Mouse (Mus musculus): ENCODE results near the gene Lyrm1. TPM values are rescaled to one million over a fixed set of nuclear protein-coding genes. Genes with fewer than 3 reads are reported as not detected.
A peak's percentile ranks its signal among the peaks of the same experiment; 100 is the strongest.

Lyrm1 gene
- polyA plus RNA-seq, 1 experiment from 2014 or later: 10.6 TPM

DNA sequence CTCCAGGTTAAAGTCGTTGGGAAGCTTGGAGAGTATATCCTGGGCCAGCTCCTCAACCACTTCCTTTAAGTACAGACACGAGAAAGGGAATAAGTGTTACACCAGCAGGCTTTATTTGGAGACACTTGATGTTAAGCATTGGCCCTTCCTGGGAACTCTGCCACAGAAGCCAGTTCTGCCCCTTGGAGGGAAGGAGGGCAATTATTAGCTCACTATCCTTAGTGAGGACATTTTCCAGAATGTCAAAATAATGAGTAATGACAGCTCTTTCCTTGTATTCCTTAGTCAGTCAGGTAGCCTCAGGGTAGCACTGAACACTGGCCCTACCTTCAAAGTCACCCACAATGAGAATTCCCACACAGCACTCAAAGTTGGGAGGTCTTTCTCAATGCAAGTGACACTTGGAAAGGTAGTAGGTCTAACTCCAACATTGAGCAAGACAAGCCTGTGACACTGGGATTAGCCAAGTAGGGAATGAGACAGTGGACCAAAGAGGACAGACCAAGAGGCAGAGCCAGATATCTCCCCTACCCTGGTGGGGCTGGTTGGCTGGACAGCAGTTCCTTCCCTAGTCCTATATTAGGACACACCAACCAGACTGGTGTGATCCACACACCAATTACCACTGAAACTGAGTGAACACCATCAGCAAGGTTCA is 33.3 kb downstream of the Lyrm1 start:
- ATAC-seq (ENCODE audit: low read depth) (no peak), DNase-seq (ENCODE audit: low spot score) (no peak)
- 59% methylated on average over 2 of the region's 2 CpGs for WGBS
- no peaks in the 10 kb centered on the region for H3K27me3 ChIP-seq (replicated peaks; ENCODE audit: control insufficient read depth, insufficient read depth, low read length)
- no peak overlapping the region for H3K27ac ChIP-seq (replicated peaks; ENCODE audit: low read depth, low read length)
- no peaks in the 10 kb centered on the region for H3K4me1 ChIP-seq (ENCODE audit: control insufficient read depth, insufficient read depth, low read length)
- H3K36me3 ChIP-seq (ENCODE audit: control insufficient read depth, insufficient read depth, low read length): no peaks in the 10 kb centered on the region
- no peak overlapping the region for H3K4me2 ChIP-seq (ENCODE audit: low read depth, low read length)
- H3K9ac ChIP-seq (ENCODE audit: low read depth, low read length): no peak overlapping the region
- H3K4me3 ChIP-seq (ENCODE audit: low read depth, low read length): no peak overlapping the region
- H3K9me3 ChIP-seq (ENCODE audit: control insufficient read depth, low read length): no peaks in the 10 kb centered on the region

DNA sequence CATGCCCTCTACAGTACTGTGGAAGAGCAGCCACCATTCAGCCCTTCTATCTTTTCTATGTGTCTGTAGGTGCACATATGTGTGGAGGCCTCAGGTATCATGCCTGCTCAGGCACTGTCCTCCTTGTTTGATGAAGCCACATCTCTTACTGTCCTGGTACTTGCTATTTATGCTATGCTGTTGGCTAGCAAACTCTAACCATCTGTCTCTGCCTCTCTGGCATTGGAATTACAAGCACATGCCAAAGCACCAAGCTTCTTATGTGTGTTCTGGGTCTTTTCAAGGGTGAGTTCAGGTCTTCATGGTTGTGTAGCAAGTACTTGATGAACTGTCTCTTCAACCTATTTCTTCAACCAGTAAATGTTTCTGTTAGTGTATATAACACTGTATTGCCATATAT is 40.7 kb downstream of the Lyrm1 start:
- no peak overlapping the region for H3K4me2 ChIP-seq (ENCODE audit: low read depth, low read length)
- no peak for ATAC-seq (ENCODE audit: low read depth)

DNA sequence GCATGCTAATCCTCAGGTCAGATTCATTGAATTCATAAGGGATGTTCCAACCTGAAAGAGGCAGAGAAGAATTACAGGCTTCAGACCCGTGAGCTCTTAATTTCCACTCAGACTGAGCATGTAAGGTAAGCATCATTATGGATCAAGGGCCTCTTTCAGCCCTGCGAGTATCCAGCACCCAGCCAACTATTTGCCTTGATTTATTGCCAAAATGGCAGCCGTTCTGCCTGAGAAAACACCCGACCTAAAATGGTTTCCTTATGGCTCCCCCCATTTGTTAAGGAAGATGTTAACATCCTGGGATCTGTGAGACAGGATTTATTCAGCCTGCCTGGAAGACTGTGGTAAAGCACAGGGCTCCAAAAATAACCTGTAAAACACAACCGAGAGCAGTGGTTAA is 41.4 kb downstream of the Lyrm1 start:
- Histone ChIP-seq H3K4me3 (ENCODE audit: low read depth, low read length) (no peak overlapping the region), H3K4me1 (ENCODE audit: control insufficient read depth, insufficient read depth, low read length) (no peaks in the 10 kb centered on the region), H3K9ac (ENCODE audit: low read depth, low read length) (no peak overlapping the region), H3K27me3 (replicated peaks; ENCODE audit: control insufficient read depth, insufficient read depth, low read length) (no peaks in the 10 kb centered on the region), H3K36me3 (ENCODE audit: control insufficient read depth, insufficient read depth, low read length) (no peaks in the 10 kb centered on the region), H3K4me2 (ENCODE audit: low read depth, low read length) (no peak overlapping the region), H3K27ac (replicated peaks; ENCODE audit: low read depth, low read length) (no peak overlapping the region), H3K9me3 (ENCODE audit: control insufficient read depth, low read length) (no peaks in the 10 kb centered on the region)
- WGBS: 57% methylated on average over 5 of the region's 5 CpGs
- DNase-seq (ENCODE audit: low spot score) (peak; percentile 2), ATAC-seq (ENCODE audit: low read depth) (no peak)

More for the DNA sequence above, 40.7 kb downstream of the Lyrm1 start:
- Histone ChIP-seq H3K27ac (replicated peaks; ENCODE audit: low read depth, low read length) (no peak overlapping the region), H3K9ac (ENCODE audit: low read depth, low read length) (no peak overlapping the region), H3K9me3 (ENCODE audit: control insufficient read depth, low read length) (no peaks in the 10 kb centered on the region), H3K4me1 (ENCODE audit: control insufficient read depth, insufficient read depth, low read length) (no peaks in the 10 kb centered on the region), H3K4me3 (ENCODE audit: low read depth, low read length) (no peak overlapping the region), H3K36me3 (ENCODE audit: control insufficient read depth, insufficient read depth, low read length) (no peaks in the 10 kb centered on the region), H3K27me3 (replicated peaks; ENCODE audit: control insufficient read depth, insufficient read depth, low read length) (no peaks in the 10 kb centered on the region)
- no peak for DNase-seq (ENCODE audit: low spot score)

DNA sequence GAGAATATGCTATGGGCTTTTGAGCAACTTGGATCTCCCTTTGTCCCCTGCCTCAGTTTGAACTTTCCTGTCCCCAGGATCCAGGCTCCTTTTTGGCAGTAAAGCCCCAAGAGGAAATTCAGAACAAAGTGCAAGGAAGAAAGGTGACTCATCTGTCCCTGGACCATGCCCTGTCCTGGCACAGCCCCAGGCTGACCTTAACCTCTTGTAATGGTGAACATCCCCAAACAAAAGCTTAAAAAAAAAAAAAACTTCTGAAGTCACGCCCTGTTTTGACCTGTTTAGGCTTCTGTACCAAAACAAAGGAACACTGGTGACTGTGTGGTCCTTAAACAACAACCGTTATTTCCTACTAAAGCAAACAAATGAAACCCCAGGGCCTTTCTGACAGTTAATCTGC is 45.9 kb downstream of the Lyrm1 start:
- no peak overlapping the region for H3K4me2 ChIP-seq (ENCODE audit: low read depth, low read length)
- DNase-seq (ENCODE audit: low spot score) (no peak), ATAC-seq (ENCODE audit: low read depth) (no peak)
- no peaks in the 10 kb centered on the region for H3K9me3 ChIP-seq (ENCODE audit: control insufficient read depth, low read length)
- no peaks in the 10 kb centered on the region for H3K27me3 ChIP-seq (replicated peaks; ENCODE audit: control insufficient read depth, insufficient read depth, low read length)
- no peak overlapping the region for H3K9ac ChIP-seq (ENCODE audit: low read depth, low read length)
- H3K36me3 ChIP-seq (ENCODE audit: control insufficient read depth, insufficient read depth, low read length): no peaks in the 10 kb centered on the region
- H3K27ac ChIP-seq (replicated peaks; ENCODE audit: low read depth, low read length): no peak overlapping the region
- WGBS: 49% methylated on average over 2 of the region's 2 CpGs
- H3K4me1 ChIP-seq (ENCODE audit: control insufficient read depth, insufficient read depth, low read length): no peaks in the 10 kb centered on the region
- H3K4me3 ChIP-seq (ENCODE audit: low read depth, low read length): no peak overlapping the region

DNA sequence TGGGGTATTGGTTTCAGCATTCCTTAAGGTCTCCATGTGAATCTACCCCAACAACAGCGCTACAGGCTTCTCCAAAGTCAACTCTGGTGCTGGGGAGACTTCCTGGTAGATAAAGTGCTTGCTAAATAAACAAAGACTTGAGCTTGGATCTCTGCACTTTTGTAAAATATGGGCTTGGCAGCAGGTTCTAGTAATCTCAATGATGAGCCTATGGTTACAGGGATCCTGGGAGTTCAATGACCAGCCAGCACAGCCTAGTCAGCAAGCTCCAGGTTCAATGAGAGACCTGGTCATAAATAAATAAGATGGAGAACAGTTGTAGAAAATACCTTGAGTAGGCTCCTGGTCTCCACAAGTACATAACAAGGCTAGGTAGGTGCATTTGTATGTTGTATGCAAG is 58.4 kb downstream of the Lyrm1 start:
- Histone ChIP-seq H3K4me1 (ENCODE audit: control insufficient read depth, insufficient read depth, low read length) (no peaks in the 10 kb centered on the region), H3K9ac (ENCODE audit: low read depth, low read length) (no peak overlapping the region), H3K36me3 (ENCODE audit: control insufficient read depth, insufficient read depth, low read length) (no peaks in the 10 kb centered on the region), H3K4me3 (ENCODE audit: low read depth, low read length) (no peak overlapping the region), H3K4me2 (ENCODE audit: low read depth, low read length) (no peak overlapping the region), H3K27me3 (replicated peaks; ENCODE audit: control insufficient read depth, insufficient read depth, low read length) (no peaks in the 10 kb centered on the region), H3K9me3 (ENCODE audit: control insufficient read depth, low read length) (no peaks in the 10 kb centered on the region), H3K27ac (replicated peaks; ENCODE audit: low read depth, low read length) (no peak overlapping the region)
- WGBS: 95% methylated on average over 1 of the region's 1 CpGs
- no peak for ATAC-seq (ENCODE audit: low read depth)
- no peak for DNase-seq (ENCODE audit: low spot score)

DNA sequence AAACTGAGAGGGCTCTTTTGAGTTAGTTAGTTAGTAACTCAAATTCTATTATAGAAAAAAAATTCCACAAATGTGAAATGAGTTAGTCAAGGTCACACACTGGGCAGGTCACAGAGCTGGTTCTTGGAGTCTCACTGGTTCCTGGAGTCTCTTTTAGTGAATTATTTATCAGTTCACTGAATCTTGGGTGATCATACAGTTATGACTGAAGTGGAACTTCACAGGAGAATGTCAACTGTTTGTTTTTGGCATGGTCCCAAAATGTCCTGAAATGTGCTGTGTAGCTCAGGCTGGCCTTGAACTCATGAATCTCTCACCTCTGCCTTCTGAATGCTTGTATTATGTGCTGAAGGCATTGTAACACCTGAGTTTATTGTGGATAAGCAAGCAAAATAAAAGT is 61.8 kb downstream of the Lyrm1 start:
- no peak for DNase-seq (ENCODE audit: low spot score)
- Histone ChIP-seq H3K9ac (ENCODE audit: low read depth, low read length) (no peak overlapping the region), H3K4me3 (ENCODE audit: low read depth, low read length) (no peak overlapping the region), H3K27me3 (replicated peaks; ENCODE audit: control insufficient read depth, insufficient read depth, low read length) (no peaks in the 10 kb centered on the region), H3K36me3 (ENCODE audit: control insufficient read depth, insufficient read depth, low read length) (no peaks in the 10 kb centered on the region), H3K4me2 (ENCODE audit: low read depth, low read length) (no peak overlapping the region), H3K4me1 (ENCODE audit: control insufficient read depth, insufficient read depth, low read length) (no peaks in the 10 kb centered on the region), H3K9me3 (ENCODE audit: control insufficient read depth, low read length) (no peaks in the 10 kb centered on the region), H3K27ac (replicated peaks; ENCODE audit: low read depth, low read length) (no peak overlapping the region)
- ATAC-seq (ENCODE audit: low read depth): no peak

DNA sequence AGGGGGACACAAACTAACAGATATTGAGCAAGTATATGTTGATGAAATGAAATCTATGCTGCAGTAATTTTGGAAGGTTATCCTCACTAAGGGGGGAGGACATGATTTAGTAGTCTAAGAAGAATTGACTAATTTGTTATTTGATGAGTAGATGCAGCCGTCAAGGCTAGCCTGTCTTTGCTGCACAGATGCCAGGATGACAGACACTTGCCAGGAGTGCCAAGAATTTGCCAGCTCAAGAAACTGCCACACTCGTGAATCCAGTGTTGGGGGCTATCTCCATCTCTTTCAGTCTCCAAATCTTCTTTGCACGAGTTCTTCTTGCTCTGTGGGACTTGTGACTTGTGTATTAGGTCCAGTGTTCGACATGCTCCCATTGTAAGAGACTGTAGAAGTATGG is 63.4 kb downstream of the Lyrm1 start:
- ATAC-seq (ENCODE audit: low read depth): no peak
- H3K9me3 ChIP-seq (ENCODE audit: control insufficient read depth, low read length): no peaks in the 10 kb centered on the region
- H3K4me3 ChIP-seq (ENCODE audit: low read depth, low read length): no peak overlapping the region
- H3K4me1 ChIP-seq (ENCODE audit: control insufficient read depth, insufficient read depth, low read length): no peaks in the 10 kb centered on the region
- H3K4me2 ChIP-seq (ENCODE audit: low read depth, low read length): no peak overlapping the region
- WGBS: 62% methylated on average over 4 of the region's 4 CpGs
- DNase-seq (ENCODE audit: low spot score): no peak
- no peaks in the 10 kb centered on the region for H3K27me3 ChIP-seq (replicated peaks; ENCODE audit: control insufficient read depth, insufficient read depth, low read length)
- H3K36me3 ChIP-seq (ENCODE audit: control insufficient read depth, insufficient read depth, low read length): no peaks in the 10 kb centered on the region
- no peak overlapping the region for H3K9ac ChIP-seq (ENCODE audit: low read depth, low read length)
- no peak overlapping the region for H3K27ac ChIP-seq (replicated peaks; ENCODE audit: low read depth, low read length)

DNA sequence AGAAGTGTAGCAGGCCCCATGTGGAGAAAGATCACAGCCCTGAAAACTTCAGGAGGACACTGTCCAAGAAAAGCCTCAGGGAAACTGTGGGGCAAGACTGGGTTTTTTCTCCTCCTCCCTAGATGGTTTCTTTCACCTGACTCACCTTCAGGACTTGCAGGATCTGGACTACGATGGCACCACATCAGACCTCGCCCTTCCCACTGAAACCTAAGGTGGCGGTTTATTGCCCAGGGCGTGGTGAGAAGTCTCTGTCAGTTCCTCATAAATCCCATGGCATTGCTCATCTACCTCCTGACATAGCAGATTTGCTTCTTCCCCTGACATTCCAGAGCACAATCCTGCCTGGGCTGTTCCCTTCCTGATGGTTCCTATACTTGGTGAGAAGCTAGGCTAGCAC is 63.8 kb downstream of the Lyrm1 start:
- H3K27ac ChIP-seq (replicated peaks; ENCODE audit: low read depth, low read length): no peak overlapping the region
- no peaks in the 10 kb centered on the region for H3K27me3 ChIP-seq (replicated peaks; ENCODE audit: control insufficient read depth, insufficient read depth, low read length)
- no peak overlapping the region for H3K4me2 ChIP-seq (ENCODE audit: low read depth, low read length)
- WGBS: 91% methylated on average over 4 of the region's 4 CpGs
- no peak for DNase-seq (ENCODE audit: low spot score)
- H3K36me3 ChIP-seq (ENCODE audit: control insufficient read depth, insufficient read depth, low read length): no peaks in the 10 kb centered on the region
- H3K4me3 ChIP-seq (ENCODE audit: low read depth, low read length): no peak overlapping the region
- H3K4me1 ChIP-seq (ENCODE audit: control insufficient read depth, insufficient read depth, low read length): no peaks in the 10 kb centered on the region
- no peaks in the 10 kb centered on the region for H3K9me3 ChIP-seq (ENCODE audit: control insufficient read depth, low read length)
- no peak for ATAC-seq (ENCODE audit: low read depth)
- H3K9ac ChIP-seq (ENCODE audit: low read depth, low read length): no peak overlapping the region

DNA sequence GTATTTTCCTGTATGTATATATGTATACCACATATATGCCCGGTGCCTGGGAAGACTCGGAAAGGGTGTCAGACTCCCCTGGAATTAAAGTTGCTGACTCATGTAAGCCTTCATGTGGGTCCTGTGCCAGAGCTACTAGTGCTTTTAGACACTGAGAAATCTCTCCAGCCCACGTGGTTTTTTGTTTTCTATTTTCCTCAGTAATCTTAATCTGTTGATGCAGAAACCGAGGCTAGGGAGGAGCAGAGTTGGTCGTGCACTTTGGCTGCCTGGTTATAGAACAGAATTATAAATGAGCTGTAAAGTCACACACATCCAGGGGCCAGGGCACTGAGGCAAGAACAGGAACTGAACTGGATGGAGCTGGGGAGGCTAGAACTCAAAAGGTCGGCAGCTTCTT is 64.3 kb downstream of the Lyrm1 start:
- H3K4me1 ChIP-seq (ENCODE audit: control insufficient read depth, insufficient read depth, low read length): no peaks in the 10 kb centered on the region
- H3K4me3 ChIP-seq (ENCODE audit: low read depth, low read length): no peak overlapping the region
- ATAC-seq (ENCODE audit: low read depth) (no peak), DNase-seq (ENCODE audit: low spot score) (no peak)
- no peaks in the 10 kb centered on the region for H3K27me3 ChIP-seq (replicated peaks; ENCODE audit: control insufficient read depth, insufficient read depth, low read length)
- 74% methylated on average over 6 of the region's 6 CpGs for WGBS
- no peak overlapping the region for H3K9ac ChIP-seq (ENCODE audit: low read depth, low read length)
- H3K27ac ChIP-seq (replicated peaks; ENCODE audit: low read depth, low read length): no peak overlapping the region
- no peaks in the 10 kb centered on the region for H3K36me3 ChIP-seq (ENCODE audit: control insufficient read depth, insufficient read depth, low read length)
- H3K4me2 ChIP-seq (ENCODE audit: low read depth, low read length): no peak overlapping the region
- no peaks in the 10 kb centered on the region for H3K9me3 ChIP-seq (ENCODE audit: control insufficient read depth, low read length)
